Mouse (Mus musculus): Measurements from ENCODE around the gene Pds5a. TPM values are rescaled to one million over a fixed set of nuclear protein-coding genes. Genes with fewer than 3 reads are reported as not detected.

Gene Pds5a
- total RNA-seq, 2 experiments from 2014 or later, result 46.7 to 49.0 TPM

DNA sequence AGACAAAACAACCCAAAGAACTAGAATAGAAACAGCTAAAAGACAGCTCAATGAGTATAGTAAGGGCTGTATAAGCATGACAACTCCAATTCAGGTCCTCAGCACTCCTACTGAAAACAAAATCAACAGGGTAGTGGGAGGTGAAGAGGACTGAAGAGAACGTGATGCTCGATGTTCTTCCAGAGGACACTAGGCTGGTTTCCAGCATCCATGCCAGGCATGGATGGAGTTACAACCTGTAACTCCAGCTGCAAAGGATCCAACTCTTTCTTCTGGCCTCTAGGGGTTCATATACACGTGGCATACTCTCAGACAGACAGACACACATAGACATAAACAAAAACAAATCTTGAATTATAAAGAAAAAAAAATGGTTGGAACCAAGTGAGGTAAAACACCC, 11.3 kb downstream of the Pds5a start:
- peak; percentile 65 for DNase-seq
- TF ChIP-seq CTCF (IDR thresholded peaks at IDR 0.05), result peak; percentile 18; the same call in 1 of the 2 replicates
- no peak overlapping the region for H3K4me3 ChIP-seq
- H3K27ac ChIP-seq, result peak overlapping the region; percentile 63
- intact Hi-C loops (cut with DNase I), result no loop called here

DNA sequence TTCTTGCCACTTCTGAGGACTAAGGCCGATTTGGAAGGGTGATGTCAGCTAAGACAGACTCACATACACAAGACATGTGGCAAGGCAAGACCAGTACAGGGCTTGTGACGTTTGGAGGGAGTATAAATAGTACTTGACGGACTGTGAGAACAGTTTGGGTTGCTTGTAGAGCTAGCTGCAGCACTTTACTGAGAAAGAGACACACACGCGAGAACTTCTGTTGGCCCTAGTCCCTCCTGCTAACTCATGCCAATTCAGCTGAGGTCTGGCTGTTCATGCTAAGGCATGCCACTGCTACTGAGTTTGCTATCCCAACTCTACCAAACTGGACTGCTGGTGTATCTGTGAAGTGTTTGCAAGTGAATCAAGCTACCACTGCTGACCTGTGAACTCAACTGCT, 19.2 kb downstream of the Pds5a start:
- DNase-seq, result peak; percentile 74
- intact Hi-C loops (cut with DNase I), result no loop called here
- H3K4me3 ChIP-seq, result peak overlapping the region; percentile 21; the same call in 1 of the 2 replicates
- peak overlapping the region; percentile 76 for H3K27ac ChIP-seq
- no peak for TF ChIP-seq CTCF (IDR thresholded peaks at IDR 0.05)

GRCm38 (mm10) chr5:65672162-65672561, 25.9 kb downstream of the Pds5a start:
- TF ChIP-seq CTCF (IDR thresholded peaks at IDR 0.05), result no peak
- H3K4me3 ChIP-seq, result no peak overlapping the region
- intact Hi-C loops (cut with DNase I), result no loop called here
- DNase-seq, result no peak
- H3K27ac ChIP-seq, result 0 out of 2 replicates have a peak overlapping the region, but pooled peaks have one; percentile 31

GRCm38 (mm10) chr5:65667644-65668043, 30.4 kb downstream of the Pds5a start:
- intact Hi-C loops (cut with DNase I), result no loop called here
- DNase-seq, result no peak
- Histone ChIP-seq H3K4me3 (no peak overlapping the region), H3K27ac (no peak overlapping the region)
- peak; percentile 17; the same call in 1 of the 2 replicates for TF ChIP-seq CTCF (IDR thresholded peaks at IDR 0.05)

GRCm38 (mm10) chr5:65665370-65665769, 32.7 kb downstream of the Pds5a start:
- H3K27ac ChIP-seq, result no peak overlapping the region
- no peak overlapping the region for H3K4me3 ChIP-seq
- DNase-seq, result no peak
- TF ChIP-seq CTCF (IDR thresholded peaks at IDR 0.05), result no peak
- intact Hi-C loops (cut with DNase I), result no loop called here

DNA sequence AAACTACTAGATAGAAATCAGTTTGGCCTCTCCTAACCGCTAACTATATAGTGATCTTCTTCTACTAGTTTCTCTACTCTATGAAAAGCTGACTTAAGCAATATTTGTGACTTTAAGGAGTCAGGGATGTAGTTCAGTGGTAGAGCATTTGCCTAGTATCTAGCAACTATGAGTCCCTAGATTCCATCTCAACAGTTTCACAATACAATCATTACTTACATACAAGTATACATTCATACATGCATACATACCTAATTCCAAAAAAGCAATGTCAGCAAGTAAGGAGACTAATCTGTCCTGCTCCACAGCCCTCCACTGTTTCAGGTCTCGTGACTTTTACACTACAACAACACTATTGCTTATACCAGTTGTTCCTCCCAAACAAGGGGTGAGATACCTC, 36.1 kb downstream of the Pds5a start:
- TF ChIP-seq CTCF (IDR thresholded peaks at IDR 0.05), result no peak
- Histone ChIP-seq H3K4me3 (no peak overlapping the region), H3K27ac (no peak overlapping the region)
- no peak for DNase-seq
- intact Hi-C loops (cut with DNase I), result loop anchor here (5.0 kb wide), 1 partner anchor 35 kb away; no protein-coding TSS in a partner anchor

GRCm38 (mm10) chr5:65653786-65654185, 44.3 kb downstream of the Pds5a start:
- no peak for TF ChIP-seq CTCF (IDR thresholded peaks at IDR 0.05)
- no peak overlapping the region for H3K4me3 ChIP-seq
- no peak for DNase-seq
- no peak overlapping the region for H3K27ac ChIP-seq
- intact Hi-C loops (cut with DNase I), result no loop called here

GRCm38 (mm10) chr5:65638896-65639295, 59.2 kb downstream of the Pds5a start:
- Histone ChIP-seq H3K4me3 (no peak overlapping the region), H3K27ac (no peak overlapping the region)
- no peak for TF ChIP-seq CTCF (IDR thresholded peaks at IDR 0.05)
- intact Hi-C loops (cut with DNase I), result loop anchor here (10.0 kb wide), 2 partner anchors 56 to 234 kb away; partner anchors contain the start of gene Pds5a
- no peak for DNase-seq

DNA sequence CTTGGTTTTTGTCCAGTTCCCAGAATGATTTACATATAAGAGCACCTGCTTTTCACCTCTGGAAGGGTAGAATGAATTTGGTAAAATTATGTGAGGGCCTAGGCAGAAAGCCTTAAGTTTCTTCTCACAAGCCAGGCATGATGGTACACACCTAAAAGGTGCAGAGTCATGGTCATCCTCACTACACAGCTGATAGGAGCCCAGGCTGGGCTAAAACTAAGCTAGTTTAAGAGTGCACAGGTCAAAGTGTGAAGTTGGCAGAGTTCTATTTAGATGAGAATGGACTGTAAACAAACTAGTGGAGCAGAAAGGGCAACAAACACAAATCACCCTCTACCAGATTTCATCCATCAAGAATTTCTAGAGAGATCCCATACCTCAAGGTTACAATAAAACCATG, 73.7 kb downstream of the Pds5a start:
- H3K4me3 ChIP-seq, result no peak overlapping the region
- TF ChIP-seq CTCF (IDR thresholded peaks at IDR 0.05), result no peak
- no peak overlapping the region for H3K27ac ChIP-seq
- intact Hi-C loops (cut with DNase I), result no loop called here
- no peak for DNase-seq

DNA sequence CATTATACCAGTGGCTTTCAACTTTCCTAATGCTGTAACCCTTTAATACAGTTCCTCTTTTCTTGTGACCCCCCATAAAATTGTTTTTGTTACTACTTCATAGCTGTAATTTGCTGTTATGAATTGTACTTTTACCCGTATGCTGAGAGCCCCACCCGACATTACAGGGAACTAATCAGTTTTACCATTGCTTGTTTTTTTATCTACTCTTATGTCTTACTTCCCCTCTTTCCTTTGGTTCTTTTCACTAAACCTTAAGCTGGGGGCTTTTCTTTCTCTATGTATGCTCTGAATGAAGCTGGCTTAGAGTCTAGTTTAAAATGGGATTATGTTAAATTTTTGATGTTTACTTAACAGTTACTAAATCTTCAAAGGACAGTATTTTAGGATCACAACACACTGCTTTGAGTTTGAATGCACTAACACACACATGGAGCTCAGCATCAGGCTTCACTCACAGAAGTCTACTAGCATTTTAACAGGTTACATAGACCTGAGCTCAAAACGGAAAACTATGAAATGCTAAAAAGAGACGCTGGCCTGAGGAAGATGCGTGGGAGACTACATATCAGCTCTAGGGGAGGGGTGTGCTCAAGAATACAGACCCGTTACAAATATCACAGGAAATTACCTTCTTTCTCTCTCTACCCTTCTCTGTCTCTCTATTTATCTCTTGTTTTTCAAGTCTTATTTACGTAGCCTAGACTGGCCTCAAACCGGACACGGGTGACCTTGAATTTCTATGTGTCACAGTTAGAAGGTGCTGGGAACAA, 84.7 kb downstream of the Pds5a start:
- intact Hi-C loops (cut with DNase I), result no loop called here
- no peak for TF ChIP-seq CTCF (IDR thresholded peaks at IDR 0.05)

GRCm38 (mm10) chr5:65610541-65610940, 87.5 kb downstream of the Pds5a start:
- intact Hi-C loops (cut with DNase I), result no loop called here
- DNase-seq, result no peak
- no peak for TF ChIP-seq CTCF (IDR thresholded peaks at IDR 0.05)
- Histone ChIP-seq H3K4me3 (no peak overlapping the region), H3K27ac (no peak overlapping the region)

More for the DNA sequence above, 84.7 kb downstream of the Pds5a start:
- DNase-seq, result no peak
- no peak overlapping the region for H3K27ac ChIP-seq
- no peak overlapping the region for H3K4me3 ChIP-seq

DNA sequence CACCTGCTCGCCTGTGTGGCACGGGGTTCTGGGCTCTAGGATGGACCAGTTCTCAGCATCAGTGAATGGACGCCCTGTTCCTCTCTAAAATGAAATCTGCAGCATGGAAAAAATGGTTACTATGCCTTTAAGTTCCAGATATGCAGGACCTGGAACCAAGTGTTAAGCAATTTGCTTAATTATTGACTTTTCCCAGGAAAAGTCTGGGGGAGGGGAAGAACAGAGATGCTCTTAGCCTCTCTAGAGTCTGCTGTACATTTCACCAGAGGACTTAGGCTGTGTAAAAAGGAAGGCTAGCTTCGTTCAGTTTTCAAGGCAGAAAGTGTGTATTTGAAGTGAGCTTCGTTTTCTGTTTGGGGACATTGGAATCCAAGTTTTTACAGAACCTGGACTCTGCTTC, 88.3 kb downstream of the Pds5a start:
- H3K27ac ChIP-seq, result no peak overlapping the region
- no peak for TF ChIP-seq CTCF (IDR thresholded peaks at IDR 0.05)
- H3K4me3 ChIP-seq, result no peak overlapping the region
- DNase-seq, result no peak
- intact Hi-C loops (cut with DNase I), result no loop called here

DNA sequence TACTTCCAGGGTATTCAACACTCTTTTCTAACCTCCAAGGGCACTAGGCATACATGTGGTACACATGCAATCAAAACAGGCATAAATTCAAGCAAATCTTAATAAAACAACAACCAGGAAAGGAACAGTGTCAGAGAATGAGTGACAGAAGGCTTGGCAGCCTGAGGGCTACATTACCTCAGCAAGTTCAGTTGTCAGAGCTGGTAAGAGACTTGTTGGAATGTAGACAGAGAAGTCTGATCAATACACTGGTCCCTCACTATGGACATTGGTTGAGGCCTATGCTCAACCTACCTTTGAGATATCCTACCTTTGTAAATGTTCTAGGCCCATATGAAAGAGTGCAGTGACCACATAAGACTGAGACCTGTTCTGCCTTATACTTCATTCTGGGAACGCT, 91.3 kb downstream of the Pds5a start:
- no peak for TF ChIP-seq CTCF (IDR thresholded peaks at IDR 0.05)
- no peak for DNase-seq
- intact Hi-C loops (cut with DNase I), result no loop called here
- no peak overlapping the region for H3K4me3 ChIP-seq
- H3K27ac ChIP-seq, result no peak overlapping the region

GRCm38 (mm10) chr5:65599681-65600080, 98.4 kb downstream of the Pds5a start:
- no peak for DNase-seq
- no peak for TF ChIP-seq CTCF (IDR thresholded peaks at IDR 0.05)
- Histone ChIP-seq H3K27ac (no peak overlapping the region), H3K4me3 (no peak overlapping the region)
- intact Hi-C loops (cut with DNase I), result no loop called here

Data from gastrocnemius, adult 2 months (tissue).